Mouse (Mus musculus) G1E (cell line): ENCODE results near the gene Ttc16.

ENCODE experiments used
- CTCF ChIP-seq: IDR thresholded peaks from 2 replicates; pipeline ENCODE4 v1.5.1; 2012; ENCODE audit warnings: low read depth, low read length, inconsistent platforms, mixed read lengths
- GATA1 ChIP-seq: IDR thresholded peaks from 2 replicates; pipeline ENCODE4 v1.6.1; 2012; ENCODE audit warnings: borderline replicate concordance, low read length, inconsistent platforms, mixed read lengths
- POLR2AphosphoS5 ChIP-seq: IDR thresholded peaks from 2 replicates; pipeline ENCODE4 v1.6.1; 2012; ENCODE audit warnings: low read depth, low read length, inconsistent platforms; ENCODE audit not compliant: insufficient replicate concordance
- TAL1 ChIP-seq: conservative IDR thresholded peaks from 2 replicates; pipeline ENCODE4 v1.6.1; 2012; ENCODE audit warnings: low read depth, low read length, inconsistent platforms, mixed read lengths

DNA sequence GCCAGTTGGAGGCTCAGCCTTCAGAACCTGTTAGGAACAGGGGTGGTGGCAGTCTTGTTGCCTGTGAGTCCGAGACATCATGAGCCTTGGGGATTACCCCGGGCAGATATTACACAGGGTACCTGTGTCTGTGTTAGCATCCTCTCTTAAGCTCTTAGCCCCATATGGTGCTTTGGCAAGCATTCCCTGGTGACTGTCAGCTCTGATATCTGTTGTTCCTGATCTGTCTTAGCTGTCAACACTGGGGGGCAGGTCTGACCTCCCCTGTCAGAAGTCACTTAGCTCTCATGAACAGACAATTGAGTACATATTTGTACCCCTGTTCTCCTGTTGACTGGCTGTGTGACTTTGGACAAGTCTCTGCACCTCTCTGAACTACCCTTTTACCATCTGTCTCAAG is 16.4 kb downstream of the Ttc16 start:
- TF ChIP-seq CTCF (no peak), POLR2AphosphoS5 (no peak), TAL1 (no peak), GATA1 (no peak)
